Mouse (Mus musculus) limb, embryonic 15.5 days (tissue): ENCODE measurements around the gene Lrrfip1. TPM values are rescaled to one million over a fixed set of nuclear protein-coding genes. Genes with fewer than 3 reads are reported as not detected.

Experiments used
- ATAC-seq: fragments of 200-750 bp; cut with Nextera tagmentation; 2 replicates; pipeline ENCODE4 v1.8.0; 2017; ENCODE audit warnings: low read depth, moderate TSS enrichment; ENCODE audit not compliant: insufficient number of reproducible peaks, low FRiP score, low TSS enrichment
- H3K27ac ChIP-seq: fragments of 300-500 bp; sonication (generic); 2 replicates; pipeline ENCODE4 v1.5.1; 2015; ENCODE audit warnings: moderate library complexity, mild to moderate bottlenecking, inconsistent platforms
- H3K27me3 ChIP-seq: fragments of 300-500 bp; sonication (generic); 2 replicates; pipeline ENCODE4 v1.6.1; 2015; ENCODE audit warnings: inconsistent platforms
- H3K36me3 ChIP-seq: fragments of 300-500 bp; sonication (generic); 2 replicates; pipeline ENCODE4 v1.6.1; 2015; ENCODE audit warnings: inconsistent platforms
- H3K4me1 ChIP-seq: fragments of 300-500 bp; sonication (generic); 2 replicates; pipeline ENCODE4 v1.6.1; 2015; ENCODE audit warnings: inconsistent platforms
- H3K4me2 ChIP-seq: fragments of 300-500 bp; sonication (generic); 2 replicates; pipeline ENCODE4 v1.6.1; 2015; ENCODE audit warnings: mild to moderate bottlenecking, inconsistent platforms
- H3K4me3 ChIP-seq: fragments of 300-500 bp; sonication (generic); 2 replicates; pipeline ENCODE4 v1.5.1; 2015; ENCODE audit warnings: mild to moderate bottlenecking, inconsistent platforms
- H3K9ac ChIP-seq: fragments of 300-500 bp; sonication (generic); 2 replicates; pipeline ENCODE4 v1.6.1; 2015; ENCODE audit warnings: inconsistent platforms
- H3K9me3 ChIP-seq: fragments of 300-500 bp; sonication (generic); 2 replicates; pipeline ENCODE4 v1.6.1; 2016; ENCODE audit warnings: inconsistent platforms
- WGBS: fragments of 180-500 bp; shearing (Covaris S2); methylation state at CpG from one replicate; pipeline ENCODE4 v1.1.7; 2015; 5-methylcytosine and 5-hydroxymethylcytosine counted together
- polyA plus RNA-seq: library from polyadenylated mRNA; unstranded; fragments of >200 nt; fragmentation: Nextera tagmentation; extraction: Ambion mirVana; gene quantifications from 2 replicates; pipeline ENCODE4 v1.2.1, GENCODE M21; 2015

Lrrfip1 gene
- polyA plus RNA-seq, 1 experiment from 2014 or later, result 56.8 TPM

- WGBS, result 73% methylated on average over 2 of the region's 2 CpGs
Measured at GRCm38 (mm10) chr1:91010716-91011115, 12.2 kb downstream of the Lrrfip1 start.

GRCm38 (mm10) chr1:91011336-91011735 lies 12.8 kb downstream of the Lrrfip1 start:
- H3K4me3 ChIP-seq, result no peak overlapping the region
- H3K36me3 ChIP-seq, result no peaks in the 10 kb centered on the region
- no peak for ATAC-seq
- no peaks in the 10 kb centered on the region for H3K9me3 ChIP-seq
- no peak overlapping the region for H3K27ac ChIP-seq
- H3K27me3 ChIP-seq, result no peaks in the 10 kb centered on the region
- no peak overlapping the region for H3K4me2 ChIP-seq
- H3K9ac ChIP-seq, result no peak overlapping the region
- peaks cover 38% of the 10 kb centered on the region for H3K4me1 ChIP-seq
- 87% methylated on average over 3 of the region's 3 CpGs for WGBS

More at GRCm38 (mm10) chr1:91010716-91011115, 12.2 kb downstream of the Lrrfip1 start:
- ATAC-seq, result no peak
- H3K36me3 ChIP-seq, result no peaks in the 10 kb centered on the region
- peaks cover 37% of the 10 kb centered on the region for H3K4me1 ChIP-seq
- H3K27ac ChIP-seq, result no peak overlapping the region
- H3K4me3 ChIP-seq, result no peak overlapping the region
- no peak overlapping the region for H3K4me2 ChIP-seq
- no peaks in the 10 kb centered on the region for H3K9me3 ChIP-seq
- H3K27me3 ChIP-seq, result no peaks in the 10 kb centered on the region
- H3K9ac ChIP-seq, result no peak overlapping the region

DNA sequence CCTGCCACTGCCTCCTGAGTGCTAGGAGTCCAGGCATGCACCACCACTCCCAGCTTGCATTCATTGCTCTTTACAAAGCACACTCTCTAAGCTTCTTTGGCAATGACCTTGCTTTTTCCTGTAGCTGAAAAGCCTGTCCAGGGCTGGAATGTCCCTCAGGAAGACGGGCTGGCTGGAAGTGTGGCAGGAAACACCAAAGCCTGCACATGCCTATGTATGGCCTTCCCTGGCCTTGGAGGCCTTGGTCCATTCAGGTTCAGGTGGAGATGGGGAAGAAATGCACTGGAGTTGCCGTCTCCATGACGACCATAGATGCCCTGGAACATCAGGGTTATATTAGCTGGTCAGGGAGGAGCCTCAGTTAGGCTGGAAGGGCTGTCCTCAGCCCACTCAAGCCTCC lies 15.3 kb downstream of the Lrrfip1 start:
- Histone ChIP-seq H3K4me2 (no peak overlapping the region), H3K9ac (no peak overlapping the region), H3K36me3 (no peaks in the 10 kb centered on the region), H3K9me3 (no peaks in the 10 kb centered on the region), H3K4me1 (peaks cover 42% of the 10 kb centered on the region), H3K27ac (no peak overlapping the region), H3K4me3 (no peak overlapping the region), H3K27me3 (no peaks in the 10 kb centered on the region)
- ATAC-seq, result no peak
- WGBS, result 61% methylated on average over 3 of the region's 3 CpGs

GRCm38 (mm10) chr1:91015571-91015970 lies 17.0 kb downstream of the Lrrfip1 start:
- WGBS, result 50% methylated on average over 7 of the region's 7 CpGs
- Histone ChIP-seq H3K27ac (0 out of 2 replicates have a peak overlapping the region, but pooled peaks have one; percentile 22), H3K4me2 (no peak overlapping the region), H3K4me3 (no peak overlapping the region), H3K36me3 (no peaks in the 10 kb centered on the region), H3K27me3 (no peaks in the 10 kb centered on the region), H3K4me1 (peaks cover 35% of the 10 kb centered on the region), H3K9me3 (no peaks in the 10 kb centered on the region), H3K9ac (no peak overlapping the region)
- no peak for ATAC-seq

GRCm38 (mm10) chr1:91017111-91017758 lies 18.7 kb downstream of the Lrrfip1 start:
- H3K4me1 ChIP-seq, result peaks cover 34% of the 10 kb centered on the region
- 0 out of 2 replicates have a peak overlapping the region, but pooled peaks have one; percentile 9 for H3K4me3 ChIP-seq
- H3K4me2 ChIP-seq, result peak overlapping the region; percentile 26; the same call in 1 of the 2 replicates
- ATAC-seq, result peak; percentile 45; the same call in 1 of the 2 replicates
- H3K27ac ChIP-seq, result peak overlapping the region; percentile 48
- H3K27me3 ChIP-seq, result no peaks in the 10 kb centered on the region
- 21% methylated on average over 20 of the region's 20 CpGs for WGBS
- no peak overlapping the region for H3K9ac ChIP-seq
- no peaks in the 10 kb centered on the region for H3K9me3 ChIP-seq
- H3K36me3 ChIP-seq, result no peaks in the 10 kb centered on the region

GRCm38 (mm10) chr1:91019346-91019745 lies 20.8 kb downstream of the Lrrfip1 start:
- 89% methylated on average over 2 of the region's 2 CpGs for WGBS
- H3K9me3 ChIP-seq, result no peaks in the 10 kb centered on the region
- no peak overlapping the region for H3K9ac ChIP-seq
- H3K36me3 ChIP-seq, result no peaks in the 10 kb centered on the region
- no peak overlapping the region for H3K4me2 ChIP-seq
- ATAC-seq, result no peak
- no peaks in the 10 kb centered on the region for H3K27me3 ChIP-seq
- no peak overlapping the region for H3K4me3 ChIP-seq
- peaks cover 31% of the 10 kb centered on the region for H3K4me1 ChIP-seq
- no peak overlapping the region for H3K27ac ChIP-seq

DNA sequence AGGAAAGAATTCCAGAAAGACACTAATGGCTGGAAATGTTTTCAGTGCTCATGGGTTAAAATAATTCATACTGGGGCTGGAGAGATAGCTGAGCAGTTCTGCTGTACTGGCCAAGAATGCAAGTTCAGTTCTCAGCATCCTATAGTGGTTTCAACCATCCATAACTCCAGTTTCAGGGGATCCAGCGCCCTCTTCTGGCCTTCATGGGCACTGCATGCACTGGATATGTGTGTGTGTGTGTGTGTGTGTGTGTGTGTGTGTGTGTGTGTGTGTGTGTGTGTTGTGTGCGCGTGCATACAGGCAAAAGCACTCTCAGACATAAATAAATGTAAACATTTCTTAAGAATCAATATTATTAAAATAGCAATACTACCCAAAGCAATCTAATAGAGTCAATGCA lies 22.8 kb downstream of the Lrrfip1 start:
- no peak overlapping the region for H3K27ac ChIP-seq
- H3K4me3 ChIP-seq, result no peak overlapping the region
- peaks cover 20% of the 10 kb centered on the region for H3K4me1 ChIP-seq
- H3K9me3 ChIP-seq, result no peaks in the 10 kb centered on the region
- no peak for ATAC-seq
- no peaks in the 10 kb centered on the region for H3K27me3 ChIP-seq
- 60% methylated on average over 3 of the region's 3 CpGs for WGBS
- no peaks in the 10 kb centered on the region for H3K36me3 ChIP-seq
- H3K9ac ChIP-seq, result no peak overlapping the region
- no peak overlapping the region for H3K4me2 ChIP-seq

- ATAC-seq, result 0 out of 2 replicates have a peak, but pooled peaks have one; percentile 49
- Histone ChIP-seq H3K9me3 (no peaks in the 10 kb centered on the region), H3K4me1 (peaks cover 14% of the 10 kb centered on the region), H3K27me3 (no peaks in the 10 kb centered on the region), H3K4me2 (no peak overlapping the region), H3K36me3 (no peaks in the 10 kb centered on the region), H3K9ac (no peak overlapping the region), H3K4me3 (no peak overlapping the region), H3K27ac (no peak overlapping the region)
- 63% methylated on average over 11 of the region's 11 CpGs for WGBS
Measured at GRCm38 (mm10) chr1:91022157-91022895, 23.8 kb downstream of the Lrrfip1 start.

DNA sequence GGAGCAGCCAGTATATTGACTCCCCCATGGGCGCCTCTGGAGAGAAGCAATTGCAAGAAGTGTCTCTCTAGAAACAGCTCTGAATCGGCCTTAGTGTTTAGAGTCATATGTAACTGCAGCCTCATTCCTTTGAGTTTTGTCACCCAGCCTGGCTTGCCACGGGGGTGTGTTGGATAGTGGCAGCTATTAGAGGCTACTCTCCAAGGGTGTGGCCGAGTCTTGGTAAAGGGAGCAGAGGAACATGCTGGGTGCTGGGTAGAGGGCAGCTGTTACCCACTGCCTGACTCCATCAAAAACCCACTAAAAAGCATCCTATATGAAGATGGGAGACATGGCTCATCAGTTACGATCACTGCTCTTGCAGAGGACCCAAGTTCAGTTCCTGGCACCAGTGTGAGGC lies 24.7 kb downstream of the Lrrfip1 start:
- 70% methylated on average over 5 of the region's 5 CpGs for WGBS
- peak overlapping the region; percentile 34 for H3K27ac ChIP-seq
- ATAC-seq, result no peak

GRCm38 (mm10) chr1:91023960-91024359 lies 25.4 kb downstream of the Lrrfip1 start:
- H3K4me1 ChIP-seq, result peaks cover 11% of the 10 kb centered on the region; the same call in 1 of the 2 replicates
- H3K9ac ChIP-seq, result no peak overlapping the region
- no peaks in the 10 kb centered on the region for H3K27me3 ChIP-seq
- WGBS, result 77% methylated on average over 9 of the region's 9 CpGs
- no peaks in the 10 kb centered on the region for H3K9me3 ChIP-seq
- H3K4me3 ChIP-seq, result no peak overlapping the region
- ATAC-seq, result no peak
- H3K27ac ChIP-seq, result no peak overlapping the region
- H3K36me3 ChIP-seq, result no peaks in the 10 kb centered on the region
- no peak overlapping the region for H3K4me2 ChIP-seq

More for the DNA sequence above, 24.7 kb downstream of the Lrrfip1 start:
- no peak overlapping the region for H3K4me3 ChIP-seq
- H3K9me3 ChIP-seq, result no peaks in the 10 kb centered on the region
- H3K36me3 ChIP-seq, result no peaks in the 10 kb centered on the region
- H3K27me3 ChIP-seq, result no peaks in the 10 kb centered on the region
- no peak overlapping the region for H3K9ac ChIP-seq
- H3K4me2 ChIP-seq, result no peak overlapping the region
- peaks cover 11% of the 10 kb centered on the region; the same call in 1 of the 2 replicates for H3K4me1 ChIP-seq

- Histone ChIP-seq H3K27me3 (no peaks in the 10 kb centered on the region), H3K9me3 (no peaks in the 10 kb centered on the region), H3K4me1 (peaks cover 11% of the 10 kb centered on the region; the same call in 1 of the 2 replicates), H3K36me3 (no peaks in the 10 kb centered on the region), H3K9ac (no peak overlapping the region), H3K4me2 (no peak overlapping the region), H3K4me3 (no peak overlapping the region), H3K27ac (no peak overlapping the region)
- no peak for ATAC-seq
- WGBS, result 81% methylated on average over 3 of the region's 3 CpGs
Measured at GRCm38 (mm10) chr1:91024464-91024863, 25.9 kb downstream of the Lrrfip1 start.

DNA sequence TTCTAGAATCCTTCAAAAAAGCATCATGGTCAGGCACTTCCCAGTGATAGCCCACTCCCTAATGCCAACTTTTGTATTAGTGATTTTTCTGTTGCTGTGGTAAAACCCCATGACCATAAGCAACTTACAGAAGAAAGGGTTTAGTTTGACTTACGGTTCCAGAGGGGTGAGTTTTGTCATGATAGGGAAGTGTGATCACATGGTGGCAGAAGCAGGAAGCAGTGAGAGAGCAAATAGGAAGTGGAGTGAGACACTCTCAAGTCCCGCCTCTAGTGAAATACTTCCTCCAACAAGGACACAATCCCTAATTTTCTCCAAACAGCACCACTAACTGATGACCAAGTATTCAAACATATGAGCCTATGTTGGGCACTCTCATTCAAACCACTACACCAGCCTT lies 28.4 kb downstream of the Lrrfip1 start:
- Histone ChIP-seq H3K4me1 (peaks cover 11% of the 10 kb centered on the region; the same call in 1 of the 2 replicates), H3K27me3 (no peaks in the 10 kb centered on the region), H3K4me2 (no peak overlapping the region), H3K4me3 (no peak overlapping the region), H3K36me3 (no peaks in the 10 kb centered on the region), H3K27ac (no peak overlapping the region), H3K9me3 (no peaks in the 10 kb centered on the region), H3K9ac (no peak overlapping the region)
- 90% methylated on average over 2 of the region's 2 CpGs for WGBS
- ATAC-seq, result no peak
